11 mouse cellular contexts compared by ENCODE assay signal in genomic region chr5:127234715-127235114, GRCm38 (mm10). TPM values are rescaled to one million over a fixed set of nuclear protein-coding genes. Genes with fewer than 3 reads are reported as not detected.
DNase-seq lines count a peak whose midpoint lies in the region; ATAC-seq lines count a peak whose summit lies in the region.
"Had no signal": no experiment of that assay in that cellular context is flagged by ENCODE, and none has a peak within 500 bp of the region (broad histone marks: within the 10 kb centered on the region; RNA-seq: fewer than 3 reads in every experiment).

No protein-coding gene starts in this region.

- DNase-seq in left cerebral cortex, postnatal 4 days, result peak; percentile 60
- DNase-seq in left cerebral cortex, adult 18-20 months (ENCODE audit: low spot score in 2 of 2), result no peak
- peak; percentile 74 for DNase-seq in embryonic facial prominence, embryonic 14.5 days (ENCODE audit: low spot score)
- peak; percentile 68 to 71 for DNase-seq in right cerebral cortex, postnatal 10 days (ENCODE audit: low spot score in 2 of 2)
- DNase-seq in thymus, postnatal 25 days, result no peak
- DNase-seq in gastrocnemius, postnatal 14 days, result no peak
- DNase-seq in heart, postnatal 25 days (ENCODE audit: low spot score), result no peak

- 0 out of 2 replicates have a peak, but pooled peaks cover 3% of the 10 kb centered on the region for H3K27me3 ChIP-seq in embryonic facial prominence, embryonic 14.5 days (replicated peaks; ENCODE audit: control insufficient read depth, insufficient read depth, low read length)
- H3K27me3 ChIP-seq in limb, embryonic 12.5 days, result peaks cover 8% of the 10 kb centered on the region

- H3K4me3 ChIP-seq in embryonic facial prominence, embryonic 14.5 days (ENCODE audit: low read depth, low read length), result no peak overlapping the region
- no peak overlapping the region for H3K4me3 ChIP-seq in limb, embryonic 12.5 days (replicated peaks)
- H3K4me3 ChIP-seq: lung, embryonic 15.5 days had no signal

- WGBS in embryonic facial prominence, embryonic 14.5 days, result 7% methylated on average over 7 of the region's 7 CpGs
- WGBS in limb, embryonic 12.5 days, result 7% methylated on average over 7 of the region's 7 CpGs

- peak; percentile 50; the same call in 1 of the 2 replicates for ATAC-seq in embryonic facial prominence, embryonic 14.5 days (ENCODE audit: low read depth)
- ATAC-seq in limb, embryonic 12.5 days (ENCODE audit: insufficient number of reproducible peaks, insufficient read depth, low FRiP score, low TSS enrichment, low read depth), result peak; percentile 16; the same call in 1 of the 2 replicates
- ATAC-seq: inflammation-experienced regulatory T-cells, adult 6 months had no signal

- peaks cover 11% of the 10 kb centered on the region for H3K9me3 ChIP-seq in embryonic facial prominence, embryonic 14.5 days (ENCODE audit: control insufficient read depth, low read length)
- H3K9me3 ChIP-seq in limb, embryonic 12.5 days, result peaks cover 9% of the 10 kb centered on the region; the same call in 1 of the 2 replicates
- H3K9me3 ChIP-seq: lung, embryonic 15.5 days had no signal

- 0 out of 2 replicates have a peak, but pooled peaks cover 2% of the 10 kb centered on the region for H3K4me1 ChIP-seq in embryonic facial prominence, embryonic 14.5 days (ENCODE audit: control insufficient read depth, insufficient read depth, low read length)
- H3K4me1 ChIP-seq in limb, embryonic 12.5 days (replicated peaks), result peaks cover 22% of the 10 kb centered on the region
- H3K4me1 ChIP-seq: lung, embryonic 15.5 days had no signal

- intact Hi-C loops in left cerebral cortex, postnatal 4 days (cut with DNase I), result loop anchor here (10.0 kb wide), 1 partner anchor 1700 kb away; the partner anchor contains the start of gene Tmem132b
- intact Hi-C loops in gastrocnemius, postnatal 14 days (cut with DNase I; ENCODE audit: low total_unique reads), result loop anchor here (5.0 to 10.0 kb wide), 2 partner anchors 130 to 248 kb away; no protein-coding TSS in a partner anchor
- intact Hi-C loops in heart, postnatal 25 days (cut with DNase I), result loop anchor here (10.0 kb wide), 1 partner anchor 1200 kb away; the partner anchor contains the start of gene Tmem132d

- H3K9ac ChIP-seq in embryonic facial prominence, embryonic 14.5 days (ENCODE audit: low read depth, low read length), result no peak overlapping the region
- H3K9ac ChIP-seq in limb, embryonic 12.5 days (replicated peaks), result no peak overlapping the region
- H3K9ac ChIP-seq: lung, embryonic 15.5 days had no signal

- H3K36me3 ChIP-seq in embryonic facial prominence, embryonic 14.5 days (ENCODE audit: control insufficient read depth, insufficient read depth, low read length), result no peaks in the 10 kb centered on the region
- H3K36me3 ChIP-seq in limb, embryonic 12.5 days, result no peaks in the 10 kb centered on the region
- H3K36me3 ChIP-seq: G1E; lung, embryonic 15.5 days had no signal

- no peak overlapping the region for H3K27ac ChIP-seq in embryonic facial prominence, embryonic 14.5 days (replicated peaks; ENCODE audit: low read depth, low read length)
- H3K27ac ChIP-seq in limb, embryonic 12.5 days, result no peak overlapping the region
- H3K27ac ChIP-seq: lung, embryonic 15.5 days had no signal

- no peak overlapping the region; the same call in 1 of the 2 replicates for H3K4me2 ChIP-seq in embryonic facial prominence, embryonic 14.5 days (ENCODE audit: low read depth, low read length)
- 0 out of 2 replicates have a peak overlapping the region, but pooled peaks have one; percentile 48 for H3K4me2 ChIP-seq in limb, embryonic 12.5 days
- H3K4me2 ChIP-seq: lung, embryonic 15.5 days had no signal

RNA-seq across cellular contexts. Expression of gene Tmem132c, which starts 6.9 kb away (rescaled TPM):
- total RNA-seq in left cerebral cortex, postnatal 4 days (2021), result 10 to 100 TPM; 10.4 to 11.6 TPM
- 1 to 10 TPM; 6.7 to 6.8 TPM for total RNA-seq in left cerebral cortex, adult 18-20 months (2021)
- 22.3 and 26.6 TPM in 2 replicates for polyA plus RNA-seq in embryonic facial prominence, embryonic 14.5 days (2014; fragmentation: Nextera tagmentation; extraction: Ambion mirVana)
- polyA plus RNA-seq in limb, embryonic 12.5 days (2016; fragmentation: Nextera tagmentation; extraction: Ambion mirVana), result 48.0 and 50.2 TPM in 2 replicates
- under 1 TPM; 0.11 to 0.43 TPM for total RNA-seq in gastrocnemius, postnatal 14 days (2021)
- under 1 TPM; 0.08 to 0.13 TPM for total RNA-seq in heart, postnatal 25 days (2021)
- total RNA-seq: G1E had no signal
- polyA plus RNA-seq: G1E had no signal

Comparison
In these comparisons a context has a peak if more than half of its experiments do, and no peak if none do; other contexts are left out.
1. DNase-seq: peak in left cerebral cortex, postnatal 4 days (single experiment), embryonic facial prominence, embryonic 14.5 days (single experiment) and right cerebral cortex, postnatal 10 days (2 of 2); none in left cerebral cortex, adult 18-20 months (0 of 2), thymus, postnatal 25 days (single experiment), gastrocnemius, postnatal 14 days (single experiment) and heart, postnatal 25 days (single experiment).
2. RNA of gene Tmem132c, which starts 6.9 kb away (total RNA-seq): 10.4 to 11.6 TPM in left cerebral cortex, postnatal 4 days and 6.7 to 6.8 TPM in left cerebral cortex, adult 18-20 months; 0.11 to 0.43 TPM in gastrocnemius, postnatal 14 days and 0.08 to 0.13 TPM in heart, postnatal 25 days; every median in the first group is over 4 times any median in the second.